Mouse (Mus musculus): Measurements from ENCODE around the gene Rpl36-ps4. TPM values are rescaled to one million over a fixed set of nuclear protein-coding genes. Genes with fewer than 3 reads are reported as not detected.

Gene Rpl36-ps4
- polyA plus RNA-seq, 1 experiment from 2014 or later: not detected

- 54% methylated on average over 6 of the region's 6 CpGs for WGBS
- Histone ChIP-seq H3K9me3 (ENCODE audit: control insufficient read depth, low read length) (no peaks in the 10 kb centered on the region), H3K27ac (replicated peaks) (no peak overlapping the region), H3K4me2 (replicated peaks; ENCODE audit: low read depth) (no peak overlapping the region), H3K4me1 (replicated peaks; ENCODE audit: control insufficient read depth, insufficient read depth) (no peaks in the 10 kb centered on the region), H3K36me3 (ENCODE audit: control insufficient read depth, insufficient read depth, low read length) (no peaks in the 10 kb centered on the region), H3K4me3 (ENCODE audit: low read depth, low read length) (no peak overlapping the region), H3K9ac (ENCODE audit: low read length) (no peak overlapping the region), H3K27me3 (ENCODE audit: control insufficient read depth, insufficient read depth, low read length) (no peaks in the 10 kb centered on the region)
- no peak for DNase-seq (ENCODE audit: low spot score)
- no peak for TF ChIP-seq EP300 (optimal IDR thresholded peaks at IDR 0.05)
- TF ChIP-seq CTCF (IDR thresholded peaks at IDR 0.05; ENCODE audit: low read depth): no peak
- ATAC-seq (ENCODE audit: low FRiP score, low TSS enrichment): no peak
Measured at GRCm38 (mm10) chr17:87897175-87897574, 23.6 kb upstream of the Rpl36-ps4 start.

- 53% methylated on average over 4 of the region's 4 CpGs for WGBS
- TF ChIP-seq EP300 (optimal IDR thresholded peaks at IDR 0.05) (no peak), CTCF (IDR thresholded peaks at IDR 0.05; ENCODE audit: low read depth) (no peak)
- ATAC-seq (ENCODE audit: low FRiP score, low TSS enrichment) (no peak), DNase-seq (ENCODE audit: low spot score) (no peak)
- H3K4me2 ChIP-seq (replicated peaks; ENCODE audit: low read depth): no peak overlapping the region
- no peaks in the 10 kb centered on the region for H3K36me3 ChIP-seq (ENCODE audit: control insufficient read depth, insufficient read depth, low read length)
- H3K9me3 ChIP-seq (ENCODE audit: control insufficient read depth, low read length): no peaks in the 10 kb centered on the region
- no peak overlapping the region for H3K9ac ChIP-seq (ENCODE audit: low read length)
- H3K4me1 ChIP-seq (replicated peaks; ENCODE audit: control insufficient read depth, insufficient read depth): no peaks in the 10 kb centered on the region
- H3K27me3 ChIP-seq (ENCODE audit: control insufficient read depth, insufficient read depth, low read length): no peaks in the 10 kb centered on the region
- H3K27ac ChIP-seq (replicated peaks): no peak overlapping the region
- no peak overlapping the region for H3K4me3 ChIP-seq (ENCODE audit: low read depth, low read length)
Measured at GRCm38 (mm10) chr17:87900677-87901076, 20.1 kb upstream of the Rpl36-ps4 start.

- ATAC-seq (ENCODE audit: low FRiP score, low TSS enrichment) (no peak), DNase-seq (ENCODE audit: low spot score) (no peak)
- Histone ChIP-seq H3K4me1 (replicated peaks; ENCODE audit: control insufficient read depth, insufficient read depth) (no peaks in the 10 kb centered on the region), H3K36me3 (ENCODE audit: control insufficient read depth, insufficient read depth, low read length) (no peaks in the 10 kb centered on the region), H3K27ac (replicated peaks) (no peak overlapping the region), H3K9ac (ENCODE audit: low read length) (no peak overlapping the region), H3K27me3 (ENCODE audit: control insufficient read depth, insufficient read depth, low read length) (no peaks in the 10 kb centered on the region), H3K9me3 (ENCODE audit: control insufficient read depth, low read length) (no peaks in the 10 kb centered on the region), H3K4me3 (ENCODE audit: low read depth, low read length) (no peak overlapping the region), H3K4me2 (replicated peaks; ENCODE audit: low read depth) (no peak overlapping the region)
- 24% methylated on average over 7 of the region's 7 CpGs for WGBS
- no peak for TF ChIP-seq CTCF (IDR thresholded peaks at IDR 0.05; ENCODE audit: low read depth)
- no peak for TF ChIP-seq EP300 (optimal IDR thresholded peaks at IDR 0.05)
Measured at GRCm38 (mm10) chr17:87901163-87901562, 19.6 kb upstream of the Rpl36-ps4 start.

GRCm38 (mm10) chr17:87903213-87903612, 17.6 kb upstream of the Rpl36-ps4 start:
- ATAC-seq (ENCODE audit: low FRiP score, low TSS enrichment) (no peak), DNase-seq (ENCODE audit: low spot score) (no peak)
- H3K9me3 ChIP-seq (ENCODE audit: control insufficient read depth, low read length): no peaks in the 10 kb centered on the region
- H3K27me3 ChIP-seq (ENCODE audit: control insufficient read depth, insufficient read depth, low read length): no peaks in the 10 kb centered on the region
- H3K9ac ChIP-seq (ENCODE audit: low read length): no peak overlapping the region
- 42% methylated on average over 6 of the region's 6 CpGs for WGBS
- H3K4me3 ChIP-seq (ENCODE audit: low read depth, low read length): no peak overlapping the region
- TF ChIP-seq EP300 (optimal IDR thresholded peaks at IDR 0.05): no peak
- TF ChIP-seq CTCF (IDR thresholded peaks at IDR 0.05; ENCODE audit: low read depth): no peak
- H3K4me2 ChIP-seq (replicated peaks; ENCODE audit: low read depth): no peak overlapping the region
- H3K27ac ChIP-seq (replicated peaks): no peak overlapping the region
- no peaks in the 10 kb centered on the region for H3K4me1 ChIP-seq (replicated peaks; ENCODE audit: control insufficient read depth, insufficient read depth)
- no peaks in the 10 kb centered on the region for H3K36me3 ChIP-seq (ENCODE audit: control insufficient read depth, insufficient read depth, low read length)

- no peak for TF ChIP-seq CTCF (IDR thresholded peaks at IDR 0.05; ENCODE audit: low read depth)
- no peak for TF ChIP-seq EP300 (optimal IDR thresholded peaks at IDR 0.05)
- 93% methylated on average over 5 of the region's 8 CpGs for WGBS
Measured at GRCm38 (mm10) chr17:87903725-87904124, 17.1 kb upstream of the Rpl36-ps4 start.

GRCm38 (mm10) chr17:87915386-87915785, 5.4 kb upstream of the Rpl36-ps4 start:
- no peak for TF ChIP-seq EP300 (optimal IDR thresholded peaks at IDR 0.05)
- ATAC-seq (ENCODE audit: low FRiP score, low TSS enrichment) (no peak), DNase-seq (ENCODE audit: low spot score) (no peak)
- Histone ChIP-seq H3K4me3 (ENCODE audit: low read depth, low read length) (no peak overlapping the region), H3K9me3 (ENCODE audit: control insufficient read depth, low read length) (no peaks in the 10 kb centered on the region), H3K27ac (replicated peaks) (no peak overlapping the region), H3K27me3 (ENCODE audit: control insufficient read depth, insufficient read depth, low read length) (no peaks in the 10 kb centered on the region), H3K4me2 (replicated peaks; ENCODE audit: low read depth) (no peak overlapping the region), H3K36me3 (ENCODE audit: control insufficient read depth, insufficient read depth, low read length) (no peaks in the 10 kb centered on the region), H3K9ac (ENCODE audit: low read length) (no peak overlapping the region), H3K4me1 (replicated peaks; ENCODE audit: control insufficient read depth, insufficient read depth) (no peaks in the 10 kb centered on the region)
- whole genome bisulfite sequencing: 85% methylated on average over 3 of the region's 3 CpGs

More at GRCm38 (mm10) chr17:87903725-87904124, 17.1 kb upstream of the Rpl36-ps4 start:
- H3K9ac ChIP-seq (ENCODE audit: low read length): no peak overlapping the region
- ATAC-seq (ENCODE audit: low FRiP score, low TSS enrichment): no peak
- H3K4me2 ChIP-seq (replicated peaks; ENCODE audit: low read depth): no peak overlapping the region
- no peak overlapping the region for H3K27ac ChIP-seq (replicated peaks)
- no peaks in the 10 kb centered on the region for H3K27me3 ChIP-seq (ENCODE audit: control insufficient read depth, insufficient read depth, low read length)
- no peak overlapping the region for H3K4me3 ChIP-seq (ENCODE audit: low read depth, low read length)
- DNase-seq (ENCODE audit: low spot score): no peak
- H3K4me1 ChIP-seq (replicated peaks; ENCODE audit: control insufficient read depth, insufficient read depth): no peaks in the 10 kb centered on the region
- no peaks in the 10 kb centered on the region for H3K9me3 ChIP-seq (ENCODE audit: control insufficient read depth, low read length)
- H3K36me3 ChIP-seq (ENCODE audit: control insufficient read depth, insufficient read depth, low read length): no peaks in the 10 kb centered on the region
